Mouse (Mus musculus) CH12.LX (cell line): ENCODE measurements around the gene Ubiad1. TPM values are rescaled to one million over a fixed set of nuclear protein-coding genes. Genes with fewer than 3 reads are reported as not detected.

Source experiments
- DNase-seq: peaks from one replicate; pipeline ENCODE4 v3.0.0-alpha.2; 2013; ENCODE audit errors: extremely low read depth
- H3K27ac ChIP-seq: 2 replicates; pipeline ENCODE4 v1.5.1; 2012; ENCODE audit warnings: low read depth, mild to moderate bottlenecking, control low read depth, moderate library complexity; ENCODE audit not compliant: insufficient read depth
- H3K27me3 ChIP-seq: replicated peaks from 2 replicates; pipeline ENCODE3; 2012; ENCODE audit warnings: inconsistent platforms
- H3K36me3 ChIP-seq, 2 experiments: replicated peaks in 1 of 2; 2 replicates each; pipeline versions ENCODE3 to v1.6.1; 2012; ENCODE audit warnings: inconsistent platforms in 1 of 2, low read length in 1 of 2, mild to moderate bottlenecking in 1 of 2, mixed read lengths in 1 of 2, moderate library complexity in 1 of 2; ENCODE audit not compliant: control insufficient read depth in 1 of 2, insufficient read depth in 1 of 2
- H3K4me1 ChIP-seq, 2 experiments: 2 replicates each; pipeline ENCODE4 v1.6.1; 2012; ENCODE audit warnings: inconsistent platforms in 1 of 2, moderate library complexity in 1 of 2; ENCODE audit not compliant: insufficient read depth in 2 of 2, control insufficient read depth in 1 of 2
- H3K4me2 ChIP-seq: 2 replicates; pipeline ENCODE4 v1.6.1; 2012; ENCODE audit warnings: low read depth, mild to moderate bottlenecking, control low read depth; ENCODE audit not compliant: poor library complexity, insufficient read depth, severe bottlenecking
- H3K4me3 ChIP-seq, 3 experiments: fragments of 150-350 bp in 1 of 3; sonication (generic) in 1 of 3; replicated peaks in 1 of 3; 2 replicates each; pipeline versions ENCODE3 to v1.5.1; 2011 to 2012; ENCODE audit warnings: low read depth in 2 of 3, low read length in 2 of 3, mild to moderate bottlenecking in 2 of 3, moderate library complexity in 2 of 3, control low read depth in 1 of 3, improper control_type of control experiment in 1 of 3, inconsistent platforms in 1 of 3, mixed read lengths in 1 of 3; ENCODE audit not compliant: poor library complexity in 1 of 3
- H3K79me2 ChIP-seq: replicated peaks from 2 replicates; pipeline ENCODE4 v1.6.1; 2012; ENCODE audit warnings: mild to moderate bottlenecking, moderate library complexity; ENCODE audit not compliant: control insufficient read depth, poor library complexity, insufficient read depth, severe bottlenecking; ENCODE audit errors: extremely low read depth
- H3K9ac ChIP-seq: 2 replicates; pipeline ENCODE4 v1.6.1; 2012; ENCODE audit warnings: low read depth, mild to moderate bottlenecking, control low read depth, moderate library complexity; ENCODE audit not compliant: insufficient read depth
- H3K9me3 ChIP-seq: replicated peaks from 2 replicates; pipeline ENCODE3; 2012; ENCODE audit warnings: low read length, inconsistent platforms, mixed read lengths
- BHLHE40 ChIP-seq: IDR thresholded peaks from 2 replicates; pipeline ENCODE4 v1.6.1; 2011; ENCODE audit warnings: mild to moderate bottlenecking, low read depth, low read length, improper control_type of control experiment
- CHD1 ChIP-seq: IDR thresholded peaks from 2 replicates; pipeline ENCODE4 v1.6.1; 2012; ENCODE audit warnings: low read depth, low read length, improper control_type of control experiment, inconsistent platforms
- CHD2 ChIP-seq: IDR thresholded peaks from 2 replicates; pipeline ENCODE4 v1.6.1; 2011; ENCODE audit warnings: low read length, improper control_type of control experiment
- CTCF ChIP-seq, 2 experiments: IDR thresholded peaks in 1 of 2; conservative IDR thresholded peaks in 1 of 2; 2 replicates each; pipeline ENCODE4 v1.5.1; 2011 to 2012; ENCODE audit warnings: low read depth in 2 of 2, low read length in 2 of 2, improper control_type of control experiment in 1 of 2, inconsistent platforms in 1 of 2, mild to moderate bottlenecking in 1 of 2, moderate library complexity in 1 of 2
- ELF1 ChIP-seq: IDR thresholded peaks from 2 replicates; pipeline ENCODE4 v1.6.1; 2014; ENCODE audit warnings: low read depth, mild to moderate bottlenecking, inconsistent platforms, low read length, improper control_type of control experiment
- EP300 ChIP-seq: IDR thresholded peaks from 2 replicates; pipeline ENCODE4 v1.6.1; 2011; ENCODE audit warnings: low read length, improper control_type of control experiment
- HCFC1 ChIP-seq: IDR thresholded peaks from 2 replicates; pipeline ENCODE4 v1.6.1; 2012; ENCODE audit warnings: low read depth, mild to moderate bottlenecking, inconsistent platforms, low read length, improper control_type of control experiment
- IRF4 ChIP-seq: IDR thresholded peaks from 2 replicates; pipeline ENCODE4 v1.6.1; 2014; ENCODE audit warnings: low read depth, mild to moderate bottlenecking, inconsistent platforms, low read length, improper control_type of control experiment
- JUN ChIP-seq: IDR thresholded peaks from 2 replicates; pipeline ENCODE4 v1.6.1; 2011; ENCODE audit warnings: low read depth, mild to moderate bottlenecking, low read length, improper control_type of control experiment, moderate library complexity; ENCODE audit not compliant: insufficient read depth
- MAX ChIP-seq: IDR thresholded peaks from 2 replicates; pipeline ENCODE4 v1.6.1; 2011; ENCODE audit warnings: low read length, improper control_type of control experiment
- MXI1 ChIP-seq: IDR thresholded peaks from 2 replicates; pipeline ENCODE4 v1.6.1; 2011; ENCODE audit warnings: mild to moderate bottlenecking, low read depth, low read length, improper control_type of control experiment
- MYC ChIP-seq: IDR thresholded peaks from 2 replicates; pipeline ENCODE4 v1.6.1; 2011; ENCODE audit warnings: low read depth, mild to moderate bottlenecking, improper control_type of control experiment, low read length
- POLR2AphosphoS2 ChIP-seq: IDR thresholded peaks from 2 replicates; pipeline ENCODE4 v1.6.1; 2011; ENCODE audit warnings: low read depth, low read length, improper control_type of control experiment
- SIN3A ChIP-seq: IDR thresholded peaks from 2 replicates; pipeline ENCODE4 v1.6.1; 2012; ENCODE audit warnings: low read length, improper control_type of control experiment, inconsistent platforms
- SMC3 ChIP-seq: IDR thresholded peaks from 2 replicates; pipeline ENCODE4 v1.6.1; 2011; ENCODE audit warnings: low read depth, low read length, improper control_type of control experiment
- TBP ChIP-seq: conservative IDR thresholded peaks from 2 replicates; pipeline ENCODE4 v1.6.1; 2011; ENCODE audit warnings: low read depth, low read length, improper control_type of control experiment
- UBTF ChIP-seq: IDR thresholded peaks from 2 replicates; pipeline ENCODE4 v1.6.1; 2012; ENCODE audit warnings: low read depth, mild to moderate bottlenecking, inconsistent platforms, low read length, improper control_type of control experiment, moderate library complexity
- ZKSCAN1 ChIP-seq: IDR thresholded peaks from 2 replicates; pipeline ENCODE4 v1.6.1; 2012; ENCODE audit warnings: low read depth, inconsistent platforms, low read length, improper control_type of control experiment, borderline replicate concordance
- dilution Hi-C: fragments of 300-500 bp; cut with MboI; formaldehyde crosslinking; loops from 2 replicates; pipeline ENCODE4 v1.14.3; 2020; ENCODE audit warnings: low sequenced_read_pairs; ENCODE audit not compliant: extremely low pct_unique_long_range_greater_than_20kb, extremely low pct_ligation_motif_present
- in situ Hi-C: fragments of 300-500 bp; cut with MboI; formaldehyde crosslinking; loops from 3 replicates; pipeline ENCODE4 v1.14.3; 2019; ENCODE audit warnings: low sequenced_read_pairs, low pct_ligation_motif_present, low pct_unique_long_range_greater_than_20kb, mixed read lengths
- polyA plus RNA-seq: library from polyadenylated mRNA; unstranded; fragments of >175 nt; gene quantifications from 2 replicates; pipeline ENCODE4 v1.2.1, GENCODE M21; 2012; ENCODE audit warnings: low read depth; ENCODE audit not compliant: insufficient read length
- total RNA-seq, 2 experiments: library from RNA; depleted of rRNA; stranded (reverse); fragments of 300-350 nt in 1 of 2; fragments of >200 nt in 1 of 2; gene quantifications; 2 replicates each; pipeline ENCODE4 v1.2.3; 2012 to 2014

Ubiad1 gene
- total and polyA plus RNA-seq, 3 experiments, result 20.5 to 21.9 (median 20.9) TPM

DNA sequence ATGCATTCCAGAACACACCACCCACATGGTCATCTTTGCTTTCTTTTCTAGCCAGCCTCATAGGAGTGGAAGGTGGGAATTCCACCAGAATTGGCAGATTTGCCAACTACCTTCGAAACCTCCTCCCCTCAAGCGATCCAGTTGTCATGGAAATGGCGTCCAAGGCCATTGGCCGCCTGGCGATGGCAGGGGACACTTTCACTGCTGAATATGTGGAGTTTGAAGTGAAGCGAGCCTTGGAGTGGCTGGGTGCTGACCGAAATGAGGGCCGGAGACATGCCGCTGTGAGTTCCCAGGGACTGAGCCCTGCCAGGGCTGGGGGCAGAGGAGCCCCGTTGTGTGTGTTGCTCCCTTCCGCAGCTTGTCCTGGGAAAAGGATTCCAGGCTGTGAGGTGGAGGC is 9.1 kb upstream of the Ubiad1 start:
- no peaks in the 10 kb centered on the region for H3K27me3 ChIP-seq
- peaks cover 13% of the 10 kb centered on the region for H3K79me2 ChIP-seq
- H3K9me3 ChIP-seq, result no peaks in the 10 kb centered on the region
- TF ChIP-seq JUN (no peak), SIN3A (no peak), CHD2 (no peak), CHD1 (no peak), CTCF (conservative IDR thresholded peaks at IDR 0.05 in 1 of 2, IDR thresholded peaks at IDR 0.05 in 1 of 2; ENCODE audit: low read depth in 2 of 2, low read length in 2 of 2) (no peak), ZKSCAN1 (no peak), HCFC1 (no peak), TBP (no peak), POLR2AphosphoS2 (no peak), IRF4 (no peak), BHLHE40 (no peak)
- no peak overlapping the region for H3K9ac ChIP-seq
- in situ Hi-C loops (no loop called here), dilution Hi-C loops (no loop called here)
- H3K4me3 ChIP-seq, result no peak overlapping the region
- H3K36me3 ChIP-seq, result peaks cover 52 to 79% of the 10 kb centered on the region in 2 experiments
- no peak for DNase-seq
- H3K27ac ChIP-seq, result no peak overlapping the region
- H3K4me2 ChIP-seq, result no peak overlapping the region
- peaks cover 0 to 19% of the 10 kb centered on the region in 2 experiments; a peak in 2 of 4 replicates for H3K4me1 ChIP-seq

DNA sequence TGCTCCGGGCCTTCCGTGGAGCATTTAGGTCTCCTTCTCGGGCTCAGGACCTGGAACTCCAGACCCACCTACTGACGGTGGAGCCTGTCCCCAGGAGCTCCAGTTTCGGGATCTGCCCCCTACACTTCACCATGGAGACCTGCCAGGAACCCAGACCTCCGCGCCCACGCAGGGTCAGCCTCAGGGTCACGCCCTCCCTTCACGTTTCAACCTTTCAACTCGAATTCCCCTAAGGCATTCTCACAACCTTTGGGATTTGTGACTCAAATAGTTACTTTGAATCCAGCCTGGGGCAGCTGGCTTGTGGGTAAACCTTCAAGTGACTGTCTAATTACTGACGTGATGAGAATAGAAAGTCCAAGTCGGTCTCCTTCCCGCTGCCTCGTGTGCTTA is 4.3 kb upstream of the Ubiad1 start:
- Histone ChIP-seq H3K27ac (no peak overlapping the region), H3K9me3 (no peaks in the 10 kb centered on the region), H3K36me3 (peaks cover 12 to 30% of the 10 kb centered on the region in 2 experiments), H3K27me3 (no peaks in the 10 kb centered on the region), H3K79me2 (peaks cover 16% of the 10 kb centered on the region), H3K4me3 (peak overlapping the region; percentile 79 to 86 (median 85)), H3K4me1 (peaks cover 0 to 30% of the 10 kb centered on the region in 2 experiments; a peak in 2 of 4 replicates), H3K4me2 (peak overlapping the region; percentile 99), H3K9ac (peak overlapping the region; percentile 84)
- dilution Hi-C loops, result no loop called here
- in situ Hi-C loops, result no loop called here
- peak; percentile 33 for DNase-seq
- TF ChIP-seq UBTF, result no peak; the same call in 1 of the 2 replicates
- peak; percentile 22; the same call in 1 of the 2 replicates for TF ChIP-seq IRF4
- peak; percentile 88 for TF ChIP-seq MXI1
- TF ChIP-seq BHLHE40, result peak; percentile 48; the same call in 1 of the 2 replicates
- peak; percentile 84 for TF ChIP-seq SIN3A
- no peak for TF ChIP-seq SMC3
- TF ChIP-seq MYC, result 0 out of 2 replicates have a peak, but pooled peaks have one; percentile 34
- no peak for TF ChIP-seq TBP
- TF ChIP-seq ELF1, result no peak
- no peak for TF ChIP-seq MAX
- no peak for TF ChIP-seq EP300
